Comparison of ENCODE assay signal across 9 mouse cellular contexts in the genomic region with DNA sequence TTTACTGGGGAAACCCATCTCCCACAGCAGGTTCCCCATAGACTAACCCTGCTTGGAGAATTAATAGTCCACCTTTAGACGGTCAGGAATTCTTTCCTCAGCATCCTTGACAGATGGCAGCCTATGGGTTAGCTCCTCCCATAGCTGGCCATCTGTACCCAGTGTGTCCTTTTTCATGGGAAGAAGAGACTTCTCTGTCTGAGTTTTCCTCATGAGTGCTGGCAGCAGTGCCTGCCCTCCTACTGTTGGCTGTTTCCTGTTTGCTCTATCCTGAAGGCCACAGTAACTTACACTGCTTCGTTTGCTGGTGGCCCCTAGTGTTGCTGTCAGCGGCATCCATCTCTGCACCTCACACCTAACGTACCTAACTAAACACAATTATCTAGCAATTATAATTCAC. TPM values are rescaled to one million over a fixed set of nuclear protein-coding genes. Genes with fewer than 3 reads are reported as not detected.
"Had no signal": no experiment of that assay in that cellular context is flagged by ENCODE, and none has a peak within 500 bp of the region (broad histone marks: within the 10 kb centered on the region; RNA-seq: fewer than 3 reads in every experiment).

No protein-coding gene starts in this region.

- DNase-seq: kidney, adult 9 months; kidney, postnatal 36 days; left cerebral cortex, postnatal 4 days; lung, adult 18-20 months; lung, postnatal 36 days; thymus, adult 2 months; thymus, postnatal 25 days had no signal

RNA-seq across cellular contexts. Expression of a gene that starts 50.1 kb away (rescaled TPM):
- total RNA-seq: megakaryocyte progenitor cell, adult 5-6 weeks; neutrophil, adult 5-6 weeks had no signal
